Mouse (Mus musculus): Measurements from ENCODE around the gene Cdkn1c.

Cdkn1c gene

GRCm38 (mm10) chr7:143432631-143433030 is 28.2 kb downstream of the Cdkn1c start:
- no peak for DNase-seq (ENCODE audit: low read depth, low spot score)
- no peaks in the 10 kb centered on the region for H3K27me3 ChIP-seq (ENCODE audit: control insufficient read depth, insufficient read depth, low read length, poor library complexity, severe bottlenecking)
- H3K36me3 ChIP-seq (ENCODE audit: control insufficient read depth, insufficient read depth, low read length, poor library complexity, severe bottlenecking): no peaks in the 10 kb centered on the region

- H3K27me3 ChIP-seq (ENCODE audit: control insufficient read depth, insufficient read depth, low read length, poor library complexity, severe bottlenecking): no peaks in the 10 kb centered on the region
- no peaks in the 10 kb centered on the region for H3K36me3 ChIP-seq (ENCODE audit: control insufficient read depth, insufficient read depth, low read length, poor library complexity, severe bottlenecking)
- no peak for DNase-seq (ENCODE audit: low read depth, low spot score)
Measured at GRCm38 (mm10) chr7:143428814-143429499, 31.9 kb downstream of the Cdkn1c start.

GRCm38 (mm10) chr7:143428142-143428813 is 32.6 kb downstream of the Cdkn1c start:
- DNase-seq (ENCODE audit: low read depth, low spot score): no peak
- no peaks in the 10 kb centered on the region for H3K27me3 ChIP-seq (ENCODE audit: control insufficient read depth, insufficient read depth, low read length, poor library complexity, severe bottlenecking)
- no peaks in the 10 kb centered on the region for H3K36me3 ChIP-seq (ENCODE audit: control insufficient read depth, insufficient read depth, low read length, poor library complexity, severe bottlenecking)

- no peak for DNase-seq (ENCODE audit: low read depth, low spot score)
- peaks cover 2% of the 10 kb centered on the region; the same call in 1 of the 2 replicates for H3K27me3 ChIP-seq (ENCODE audit: control insufficient read depth, insufficient read depth, low read length, poor library complexity, severe bottlenecking)
- no peaks in the 10 kb centered on the region for H3K36me3 ChIP-seq (ENCODE audit: control insufficient read depth, insufficient read depth, low read length, poor library complexity, severe bottlenecking)
Measured at GRCm38 (mm10) chr7:143419585-143420160, 41.2 kb downstream of the Cdkn1c start.

- Histone ChIP-seq H3K36me3 (ENCODE audit: control insufficient read depth, insufficient read depth, low read length, poor library complexity, severe bottlenecking) (no peaks in the 10 kb centered on the region), H3K27me3 (ENCODE audit: control insufficient read depth, insufficient read depth, low read length, poor library complexity, severe bottlenecking) (peaks cover 2% of the 10 kb centered on the region; the same call in 1 of the 2 replicates)
- DNase-seq (ENCODE audit: low read depth, low spot score): no peak
Measured at GRCm38 (mm10) chr7:143417875-143418274, 43.0 kb downstream of the Cdkn1c start.

- H3K36me3 ChIP-seq (ENCODE audit: control insufficient read depth, insufficient read depth, low read length, poor library complexity, severe bottlenecking): no peaks in the 10 kb centered on the region
- DNase-seq (ENCODE audit: low read depth, low spot score): no peak
- H3K27me3 ChIP-seq (ENCODE audit: control insufficient read depth, insufficient read depth, low read length, poor library complexity, severe bottlenecking): peaks cover 2% of the 10 kb centered on the region; the same call in 1 of the 2 replicates
Measured at GRCm38 (mm10) chr7:143416406-143416805, 44.4 kb downstream of the Cdkn1c start.

- no peak for DNase-seq (ENCODE audit: low read depth, low spot score)
- Histone ChIP-seq H3K27me3 (ENCODE audit: control insufficient read depth, insufficient read depth, low read length, poor library complexity, severe bottlenecking) (peaks cover 2% of the 10 kb centered on the region; the same call in 1 of the 2 replicates), H3K36me3 (ENCODE audit: control insufficient read depth, insufficient read depth, low read length, poor library complexity, severe bottlenecking) (no peaks in the 10 kb centered on the region)
Measured at GRCm38 (mm10) chr7:143415070-143415469, 45.8 kb downstream of the Cdkn1c start.

GRCm38 (mm10) chr7:143412606-143413005 is 48.2 kb downstream of the Cdkn1c start:
- no peaks in the 10 kb centered on the region for H3K36me3 ChIP-seq (ENCODE audit: control insufficient read depth, insufficient read depth, low read length, poor library complexity, severe bottlenecking)
- no peaks in the 10 kb centered on the region for H3K27me3 ChIP-seq (ENCODE audit: control insufficient read depth, insufficient read depth, low read length, poor library complexity, severe bottlenecking)
- DNase-seq (ENCODE audit: low read depth, low spot score): no peak

GRCm38 (mm10) chr7:143408615-143409021 is 52.2 kb downstream of the Cdkn1c start:
- no peak for DNase-seq (ENCODE audit: low read depth, low spot score)
- Histone ChIP-seq H3K27me3 (ENCODE audit: control insufficient read depth, insufficient read depth, low read length, poor library complexity, severe bottlenecking) (no peaks in the 10 kb centered on the region), H3K36me3 (ENCODE audit: control insufficient read depth, insufficient read depth, low read length, poor library complexity, severe bottlenecking) (no peaks in the 10 kb centered on the region)

All from splenic B cell, adult 2 months (primary cell).